ENCODE assay signal across 9 mouse cellular contexts in the genomic region with DNA sequence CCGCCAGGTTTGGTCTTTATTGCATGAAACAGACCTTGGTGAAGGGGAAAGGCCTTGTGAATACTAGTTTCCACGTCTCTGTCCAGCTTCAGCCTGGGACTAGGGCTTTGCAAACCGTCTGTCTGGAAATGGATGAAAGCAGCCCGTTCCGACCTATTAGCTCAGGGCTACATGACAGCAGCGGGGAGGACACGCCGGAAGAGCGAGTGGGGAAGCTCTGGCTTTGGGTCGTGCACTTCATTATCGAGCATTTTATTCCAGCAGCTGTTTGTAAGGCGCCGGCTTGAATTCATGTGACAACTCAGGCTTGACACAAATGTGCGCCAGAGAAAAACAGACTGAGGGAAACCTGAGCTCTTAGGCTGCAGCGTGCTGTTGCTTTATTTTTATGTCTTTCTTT. TPM values are rescaled to one million over a fixed set of nuclear protein-coding genes. Genes with fewer than 3 reads are reported as not detected.
A peak's percentile ranks its signal among the peaks of the same experiment; 100 is the strongest.
DNase-seq lines count a peak whose midpoint lies in the region; ATAC-seq and TF ChIP-seq lines count a peak whose summit lies in the region.
"Had no signal": no experiment of that assay in that cellular context is flagged by ENCODE, and none has a peak within 500 bp of the region (broad histone marks: within the 10 kb centered on the region; RNA-seq: fewer than 3 reads in every experiment).

No protein-coding gene starts in this region.

- peak overlapping the region; percentile 31; the same call in 1 of the 2 replicates for H3K27ac ChIP-seq in forebrain, embryonic 15.5 days (replicated peaks)
- H3K27ac ChIP-seq in kidney, adult 2 months (ENCODE audit: insufficient read depth, low read depth, low read length) = no peak overlapping the region
- peak overlapping the region; percentile 62 for H3K27ac ChIP-seq in midbrain, embryonic 14.5 days (replicated peaks; ENCODE audit: low read depth, low read length)

- 45% methylated on average over 15 of the region's 15 CpGs for WGBS in forebrain, embryonic 15.5 days
- WGBS in kidney, adult 2 months = 38% methylated on average over 15 of the region's 15 CpGs
- 29% methylated on average over 15 of the region's 15 CpGs for WGBS in midbrain, embryonic 14.5 days

- no peaks in the 10 kb centered on the region for H3K27me3 ChIP-seq in forebrain, embryonic 15.5 days
- no peaks in the 10 kb centered on the region for H3K27me3 ChIP-seq in kidney, adult 2 months (replicated peaks; ENCODE audit: control insufficient read depth, insufficient read depth, low read length)
- no peaks in the 10 kb centered on the region for H3K27me3 ChIP-seq in midbrain, embryonic 14.5 days (ENCODE audit: control insufficient read depth, insufficient read depth, low read length)

- H3K9ac ChIP-seq in forebrain, embryonic 15.5 days (replicated peaks) = no peak overlapping the region
- no peak overlapping the region; the same call in 1 of the 2 replicates for H3K9ac ChIP-seq in midbrain, embryonic 14.5 days (replicated peaks; ENCODE audit: low read length)

- H3K4me2 ChIP-seq in forebrain, embryonic 15.5 days (replicated peaks) = no peak overlapping the region
- peak overlapping the region; percentile 29 for H3K4me2 ChIP-seq in midbrain, embryonic 14.5 days (ENCODE audit: low read length)

- H3K9me3 ChIP-seq in forebrain, embryonic 15.5 days = no peaks in the 10 kb centered on the region
- H3K9me3 ChIP-seq in midbrain, embryonic 14.5 days (ENCODE audit: control insufficient read depth, low read length) = no peaks in the 10 kb centered on the region

- H3K36me3 ChIP-seq in forebrain, embryonic 15.5 days = no peaks in the 10 kb centered on the region
- H3K36me3 ChIP-seq in kidney, adult 2 months (ENCODE audit: control insufficient read depth, insufficient read depth, low read length) = no peaks in the 10 kb centered on the region
- H3K36me3 ChIP-seq in midbrain, embryonic 14.5 days (ENCODE audit: control insufficient read depth, insufficient read depth, low read length) = 0 out of 2 replicates have a peak, but pooled peaks cover 4% of the 10 kb centered on the region

- no peak for TF ChIP-seq CTCF in kidney, adult 2 months (conservative IDR thresholded peaks at IDR 0.05; ENCODE audit: insufficient read depth, insufficient read length, low read depth, low read length)

- intact Hi-C loops in heart, postnatal 36 days (cut with DNase I) = loop anchor here (2.0 to 5.0 kb wide), 2 partner anchors 41 to 93 kb away; no protein-coding TSS in a partner anchor
- intact Hi-C loops in left cerebral cortex, postnatal 14 days (cut with DNase I) = no loop called here

- peak; percentile 95 for DNase-seq in heart, adult 11 months
- DNase-seq in heart, postnatal 36 days = no peak
- peak; percentile 72 for DNase-seq in kidney, adult 2 months
- peak; percentile 71 for DNase-seq in midbrain, embryonic 14.5 days
- DNase-seq in left cerebral cortex, postnatal 14 days (ENCODE audit: low spot score in 2 of 2) = no peak
- no peak for DNase-seq in thymus, postnatal 14 days
- no peak for DNase-seq in spleen, postnatal 4 days (ENCODE audit: low spot score in 2 of 2)
- DNase-seq: layer of hippocampus, postnatal 36 days had no signal

- H3K4me1 ChIP-seq in forebrain, embryonic 15.5 days = peaks cover 29% of the 10 kb centered on the region
- peaks cover 2% of the 10 kb centered on the region; the same call in 1 of the 2 replicates for H3K4me1 ChIP-seq in kidney, adult 2 months (ENCODE audit: control insufficient read depth, insufficient read depth, low read length)
- peaks cover 20% of the 10 kb centered on the region for H3K4me1 ChIP-seq in midbrain, embryonic 14.5 days (ENCODE audit: control insufficient read depth, insufficient read depth, low read length)

- no peak overlapping the region for H3K4me3 ChIP-seq in forebrain, embryonic 15.5 days
- no peak overlapping the region for H3K4me3 ChIP-seq in kidney, adult 2 months (ENCODE audit: insufficient read depth, low read depth, low read length)
- H3K4me3 ChIP-seq in midbrain, embryonic 14.5 days (replicated peaks; ENCODE audit: low read depth, low read length) = no peak overlapping the region

- TF ChIP-seq POLR2A in kidney, adult 2 months (IDR thresholded peaks at IDR 0.05; ENCODE audit: low read depth, low read length) = no peak

- no peak; the same call in 1 of the 2 replicates for ATAC-seq in forebrain, embryonic 15.5 days (replicated peaks)
- ATAC-seq in midbrain, embryonic 14.5 days (ENCODE audit: low FRiP score, low TSS enrichment) = no peak

RNA-seq across cellular contexts. Expression of a gene that starts 13.9 kb away (rescaled TPM):
- total RNA-seq in heart, postnatal 36 days (2021) = 10 to 100 TPM; 17.7 to 21.9 TPM
- polyA plus RNA-seq in forebrain, embryonic 15.5 days (2015; fragmentation: Nextera tagmentation; extraction: Ambion mirVana) = 11.8 and 12.0 TPM in 2 replicates
- polyA plus RNA-seq in kidney, adult 2 months (2012; rRNA removed) = 7.1 and 7.8 TPM in 2 replicates
- 8.7 and 13.3 TPM in 2 replicates for polyA plus RNA-seq in midbrain, embryonic 14.5 days (2014; fragmentation: Nextera tagmentation; extraction: Ambion mirVana)
- total RNA-seq in left cerebral cortex, postnatal 14 days (2021) = 10 to 100 TPM in 1 of 2 experiments, 1 to 10 TPM in 1; 9.3 to 10.5 TPM

Comparison
In these comparisons a context has a peak if more than half of its experiments do, and no peak if none do; other contexts are left out.
1. DNase-seq: peak in heart, adult 11 months (single experiment), kidney, adult 2 months (single experiment) and midbrain, embryonic 14.5 days (single experiment); none in heart, postnatal 36 days (0 of 2), left cerebral cortex, postnatal 14 days (0 of 2), thymus, postnatal 14 days (single experiment) and spleen, postnatal 4 days (0 of 2).